In the genomic region with DNA sequence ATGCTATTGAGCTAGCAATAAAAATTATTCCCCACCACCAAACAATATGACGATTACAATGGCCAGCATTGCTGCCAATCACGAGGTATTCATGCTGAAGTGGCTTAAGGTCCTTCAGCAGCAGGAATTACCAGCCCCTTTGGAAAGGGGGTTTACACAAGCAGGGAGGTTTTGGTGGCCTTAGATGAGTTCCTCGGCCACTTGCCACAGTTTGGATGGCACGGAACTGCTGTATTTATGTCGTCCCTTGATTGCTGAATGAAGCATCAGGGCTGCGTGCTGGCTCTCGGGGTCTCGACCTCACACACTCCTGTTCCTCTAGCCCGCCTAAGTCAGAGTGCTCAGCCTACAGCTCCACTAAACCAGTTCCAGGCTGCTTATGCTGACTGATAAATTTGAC, we compare ENCODE assay signal across 31 mouse cellular contexts.
DNase-seq lines count a peak whose midpoint lies in the region; ATAC-seq and TF ChIP-seq lines count a peak whose summit lies in the region.
"Had no signal": no experiment of that assay in that cellular context is flagged by ENCODE, and none has a peak within 500 bp of the region (broad histone marks: within the 10 kb centered on the region; RNA-seq: fewer than 3 reads in every experiment).

No protein-coding gene starts in this region.

- peak overlapping the region; percentile 36 for H3K27ac ChIP-seq in forebrain, embryonic 13.5 days
- no peak overlapping the region for H3K27ac ChIP-seq in forebrain, embryonic 15.5 days (replicated peaks)
- peak overlapping the region; percentile 68 for H3K27ac ChIP-seq in midbrain, embryonic 10.5 days (replicated peaks)
- H3K27ac ChIP-seq in midbrain, postnatal 0 days (ENCODE audit: low read depth, low read length): no peak overlapping the region
- H3K27ac ChIP-seq in embryonic facial prominence, embryonic 12.5 days: peak overlapping the region; percentile 19
- H3K27ac ChIP-seq in limb, embryonic 13.5 days: peak overlapping the region; percentile 16
- H3K27ac ChIP-seq: heart, adult 2 months; kidney, postnatal 0 days; liver, embryonic 14.5 days; macrophage had no signal

- 34% methylated on average over 9 of the region's 9 CpGs for WGBS in forebrain, embryonic 13.5 days
- 28% methylated on average over 9 of the region's 9 CpGs for WGBS in forebrain, embryonic 15.5 days
- WGBS in midbrain, embryonic 10.5 days: 41% methylated on average over 9 of the region's 9 CpGs
- 27% methylated on average over 9 of the region's 9 CpGs for WGBS in midbrain, postnatal 0 days
- WGBS in embryonic facial prominence, embryonic 12.5 days: 47% methylated on average over 9 of the region's 9 CpGs
- 40% methylated on average over 9 of the region's 9 CpGs for WGBS in limb, embryonic 13.5 days

- no peaks in the 10 kb centered on the region for H3K9me3 ChIP-seq in forebrain, embryonic 13.5 days (replicated peaks)
- no peaks in the 10 kb centered on the region for H3K9me3 ChIP-seq in forebrain, embryonic 15.5 days
- H3K9me3 ChIP-seq in midbrain, embryonic 10.5 days (replicated peaks): no peaks in the 10 kb centered on the region
- H3K9me3 ChIP-seq in midbrain, postnatal 0 days (ENCODE audit: low read length): no peaks in the 10 kb centered on the region
- no peaks in the 10 kb centered on the region for H3K9me3 ChIP-seq in embryonic facial prominence, embryonic 12.5 days
- no peaks in the 10 kb centered on the region for H3K9me3 ChIP-seq in limb, embryonic 13.5 days
- H3K9me3 ChIP-seq: heart, embryonic 12.5 days; neural tube, embryonic 12.5 days had no signal

- peaks cover 71% of the 10 kb centered on the region for H3K4me1 ChIP-seq in forebrain, embryonic 13.5 days
- peaks cover 54% of the 10 kb centered on the region for H3K4me1 ChIP-seq in forebrain, embryonic 15.5 days
- peaks cover 72% of the 10 kb centered on the region for H3K4me1 ChIP-seq in midbrain, embryonic 10.5 days
- no peaks in the 10 kb centered on the region for H3K4me1 ChIP-seq in midbrain, postnatal 0 days (ENCODE audit: insufficient read depth, low read length)
- H3K4me1 ChIP-seq in embryonic facial prominence, embryonic 12.5 days: peaks cover 11% of the 10 kb centered on the region; the same call in 1 of the 2 replicates
- H3K4me1 ChIP-seq in limb, embryonic 13.5 days: peaks cover 48% of the 10 kb centered on the region

- H3K27me3 ChIP-seq in forebrain, embryonic 13.5 days: no peaks in the 10 kb centered on the region
- no peaks in the 10 kb centered on the region for H3K27me3 ChIP-seq in forebrain, embryonic 15.5 days
- H3K27me3 ChIP-seq in midbrain, embryonic 10.5 days (ENCODE audit: low read depth, poor library complexity, severe bottlenecking): peaks cover 12% of the 10 kb centered on the region; the same call in 1 of the 2 replicates
- H3K27me3 ChIP-seq in midbrain, postnatal 0 days (ENCODE audit: insufficient read depth, low read length): no peaks in the 10 kb centered on the region
- no peaks in the 10 kb centered on the region for H3K27me3 ChIP-seq in embryonic facial prominence, embryonic 12.5 days
- peaks cover 27% of the 10 kb centered on the region for H3K27me3 ChIP-seq in limb, embryonic 13.5 days
- H3K27me3 ChIP-seq: heart, embryonic 12.5 days; neural tube, embryonic 12.5 days; Patski had no signal

- no peak for TF ChIP-seq CTCF in midbrain, postnatal 0 days (IDR thresholded peaks at IDR 0.05)

- DNase-seq in midbrain, embryonic 10.5 days (ENCODE audit: low spot score): no peak
- no peak for DNase-seq in midbrain, postnatal 0 days (ENCODE audit: low spot score)
- DNase-seq in testis, postnatal 10 days (ENCODE audit: low spot score): no peak
- no peak for DNase-seq in kidney, adult 9 months
- DNase-seq: adrenal gland, postnatal 25 days; cerebellum, adult 18-20 months; cerebellum, postnatal 10 days; gastrocnemius, postnatal 36 days; heart, adult 2 months; kidney, adult 2 months; kidney, postnatal 4 days; liver; lung, adult 2 months; lung, postnatal 10 days; right cerebral cortex, adult 18-20 months; right cerebral cortex, postnatal 4 days; thymus, postnatal 4 days had no signal

- no peaks in the 10 kb centered on the region for H3K36me3 ChIP-seq in forebrain, embryonic 13.5 days (ENCODE audit: poor library complexity, severe bottlenecking)
- no peaks in the 10 kb centered on the region for H3K36me3 ChIP-seq in forebrain, embryonic 15.5 days
- H3K36me3 ChIP-seq in midbrain, embryonic 10.5 days: no peaks in the 10 kb centered on the region
- H3K36me3 ChIP-seq in midbrain, postnatal 0 days (ENCODE audit: insufficient read depth, low read length): no peaks in the 10 kb centered on the region
- no peaks in the 10 kb centered on the region for H3K36me3 ChIP-seq in embryonic facial prominence, embryonic 12.5 days
- no peaks in the 10 kb centered on the region for H3K36me3 ChIP-seq in limb, embryonic 13.5 days
- H3K36me3 ChIP-seq: heart, embryonic 12.5 days; neural tube, embryonic 12.5 days had no signal

- no peak overlapping the region for H3K4me2 ChIP-seq in forebrain, embryonic 13.5 days
- H3K4me2 ChIP-seq in forebrain, embryonic 15.5 days (replicated peaks): no peak overlapping the region
- H3K4me2 ChIP-seq in midbrain, postnatal 0 days (ENCODE audit: low read depth, low read length, poor library complexity, severe bottlenecking): no peak overlapping the region
- no peak overlapping the region for H3K4me2 ChIP-seq in embryonic facial prominence, embryonic 12.5 days (replicated peaks)
- no peak overlapping the region for H3K4me2 ChIP-seq in limb, embryonic 13.5 days (replicated peaks)
- H3K4me2 ChIP-seq: heart, embryonic 12.5 days had no signal

- no peak for ATAC-seq in forebrain, embryonic 13.5 days
- no peak for ATAC-seq in forebrain, embryonic 15.5 days (replicated peaks)
- no peak for ATAC-seq in midbrain, postnatal 0 days (ENCODE audit: low FRiP score)
- no peak for ATAC-seq in embryonic facial prominence, embryonic 12.5 days (ENCODE audit: insufficient number of reproducible peaks, insufficient read depth, low FRiP score, low TSS enrichment)
- no peak for ATAC-seq in limb, embryonic 13.5 days (ENCODE audit: low FRiP score, low read depth)
- ATAC-seq: forebrain, embryonic 14.5 days; inflammation-experienced regulatory T-cells, adult 6 months; Patski had no signal

- H3K9ac ChIP-seq in forebrain, embryonic 13.5 days: no peak overlapping the region
- no peak overlapping the region for H3K9ac ChIP-seq in forebrain, embryonic 15.5 days (replicated peaks)
- no peak overlapping the region for H3K9ac ChIP-seq in midbrain, postnatal 0 days (replicated peaks; ENCODE audit: low read length, poor library complexity, severe bottlenecking)
- no peak overlapping the region for H3K9ac ChIP-seq in embryonic facial prominence, embryonic 12.5 days
- H3K9ac ChIP-seq in limb, embryonic 13.5 days: no peak overlapping the region
- H3K9ac ChIP-seq: heart, embryonic 12.5 days; liver, embryonic 14.5 days; neural tube, embryonic 12.5 days had no signal

- no peak overlapping the region for H3K4me3 ChIP-seq in forebrain, embryonic 13.5 days
- H3K4me3 ChIP-seq in forebrain, embryonic 15.5 days: no peak overlapping the region
- no peak overlapping the region for H3K4me3 ChIP-seq in midbrain, embryonic 10.5 days
- no peak overlapping the region for H3K4me3 ChIP-seq in midbrain, postnatal 0 days (ENCODE audit: low read depth, low read length)
- no peak overlapping the region for H3K4me3 ChIP-seq in embryonic facial prominence, embryonic 12.5 days
- no peak overlapping the region for H3K4me3 ChIP-seq in limb, embryonic 13.5 days
- H3K4me3 ChIP-seq: erythroblast, embryonic 14.5 days; heart, adult 2 months; heart, embryonic 12.5 days; myocyte; neural tube, embryonic 12.5 days had no signal

Comparison
In these comparisons a context has a peak if more than half of its experiments do, and no peak if none do; other contexts are left out.
1. H3K27ac ChIP-seq: peak in forebrain, embryonic 13.5 days (single experiment), midbrain, embryonic 10.5 days (single experiment), embryonic facial prominence, embryonic 12.5 days (single experiment) and limb, embryonic 13.5 days (single experiment); none in forebrain, embryonic 15.5 days (single experiment) and midbrain, postnatal 0 days (single experiment).